Mouse (Mus musculus): Measurements from ENCODE around the gene C87414. TPM values are rescaled to one million over a fixed set of nuclear protein-coding genes. Genes with fewer than 3 reads are reported as not detected.
"Not testable (repeated sequence)": the region's sequence is repeated elsewhere in the genome, so short reads cannot be mapped to it uniquely, and the experiment has no call there.

C87414 gene
- not detected for total RNA-seq (2021)

DNA sequence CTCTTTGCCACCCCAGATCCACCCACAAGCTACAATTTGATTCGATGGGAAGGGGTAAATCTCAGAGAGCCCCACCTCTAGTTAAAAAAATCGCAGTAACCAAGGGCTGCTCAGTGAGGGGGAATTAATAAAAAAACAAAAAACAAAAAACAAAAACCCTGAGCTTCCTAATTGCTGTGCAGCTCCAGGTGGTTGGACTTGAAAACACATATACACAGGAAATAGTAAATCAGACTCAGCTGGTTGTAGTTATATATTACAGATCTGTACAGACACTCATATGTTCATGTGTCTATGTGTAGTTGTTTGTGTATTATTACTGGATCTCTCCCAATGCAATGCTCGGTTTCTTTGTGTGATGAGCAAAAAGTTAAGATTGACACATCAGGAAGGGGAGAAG is at the start of gene C87414:
Gene C87414, minus strand, starts transcription at position 101 of the 400 bp plus-strand sequence.
- DNase-seq (ENCODE audit: extremely low spot score in 1 of 2, low spot score in 1 of 2), result not testable (repeated sequence)

DNA sequence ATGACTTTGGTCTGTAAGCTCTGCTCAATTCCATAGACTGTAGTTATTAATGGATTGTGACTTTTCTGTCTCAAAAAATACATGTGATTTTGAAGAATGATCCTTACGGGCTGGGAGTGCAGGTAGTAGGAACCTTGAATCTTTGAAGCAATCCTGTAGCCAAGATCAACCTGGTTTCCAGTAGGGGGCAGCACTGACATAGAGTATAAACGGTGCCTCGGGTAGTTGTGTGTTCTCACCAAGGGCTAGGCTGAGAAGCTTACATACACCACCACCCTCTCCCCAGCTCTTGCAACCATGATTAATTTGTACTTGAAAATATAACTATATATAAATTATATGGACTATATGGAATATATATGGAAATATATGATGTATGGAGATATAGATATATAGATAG is 13.3 kb upstream of the C87414 start:
- peak; percentile 3 to 4 for DNase-seq (ENCODE audit: extremely low spot score in 1 of 2, low spot score in 1 of 2)

Other genes starting within 250 kb of the C87414 start
- gene Gm16427, start 131.4 kb downstream of the C87414 start, total RNA-seq (2021), result not detected
- not detected for gene Gm7792, start 172.2 kb upstream of the C87414 start, total RNA-seq (2021)